8 mouse cellular contexts compared by ENCODE assay signal in genomic region chr16:96103036-96103435, GRCm38 (mm10). TPM values are rescaled to one million over a fixed set of nuclear protein-coding genes. Genes with fewer than 3 reads are reported as not detected.
DNase-seq lines count a peak whose midpoint lies in the region; ATAC-seq and TF ChIP-seq lines count a peak whose summit lies in the region.

No protein-coding gene starts in this region.

- TF ChIP-seq CTCF in liver, adult 2 months (IDR thresholded peaks at IDR 0.05; ENCODE audit: low read depth, low read length) = peak; percentile 40; the same call in 1 of the 2 replicates

- H3K27me3 ChIP-seq in forebrain, embryonic 14.5 days (replicated peaks; ENCODE audit: control insufficient read depth, insufficient read depth, low read length) = no peaks in the 10 kb centered on the region
- H3K27me3 ChIP-seq in forebrain, embryonic 15.5 days = no peaks in the 10 kb centered on the region
- H3K27me3 ChIP-seq in liver, adult 2 months (ENCODE audit: control insufficient read depth, insufficient read depth, low read length) = no peaks in the 10 kb centered on the region
- no peaks in the 10 kb centered on the region for H3K27me3 ChIP-seq in liver, embryonic 12.5 days (replicated peaks)

- H3K4me3 ChIP-seq in forebrain, embryonic 14.5 days (ENCODE audit: low read depth, low read length) = no peak overlapping the region
- H3K4me3 ChIP-seq in forebrain, embryonic 15.5 days = no peak overlapping the region
- H3K4me3 ChIP-seq in liver, adult 2 months (ENCODE audit: insufficient read depth, low read depth, low read length) = no peak overlapping the region
- H3K4me3 ChIP-seq in liver, embryonic 12.5 days = no peak overlapping the region

- ATAC-seq in forebrain, embryonic 14.5 days = no peak
- ATAC-seq in forebrain, embryonic 15.5 days (replicated peaks) = no peak
- no peak for ATAC-seq in liver, embryonic 12.5 days
- ATAC-seq in erythroid progenitor cell, adult 5-6 weeks (replicated peaks; ENCODE audit: low FRiP score, poor library complexity, severe bottlenecking) = no peak

- peak; percentile 35 for DNase-seq in forebrain, embryonic 14.5 days (ENCODE audit: low spot score)
- DNase-seq in liver, adult 2 months (ENCODE audit: extremely low read depth, low read depth, low spot score) = peak; percentile 52
- peak; percentile 89 for DNase-seq in R1 (ENCODE audit: low read depth, low spot score)
- peak; percentile 64 for DNase-seq in naive thymus-derived CD4-positive, alpha-beta T cell, adult 2 months (ENCODE audit: low read depth)
- no peak for DNase-seq in urinary bladder, postnatal 4 days (ENCODE audit: low spot score in 2 of 2)

- no peaks in the 10 kb centered on the region for H3K9me3 ChIP-seq in forebrain, embryonic 14.5 days (replicated peaks; ENCODE audit: control insufficient read depth, low read length)
- no peaks in the 10 kb centered on the region for H3K9me3 ChIP-seq in forebrain, embryonic 15.5 days
- H3K9me3 ChIP-seq in liver, embryonic 12.5 days (replicated peaks) = no peaks in the 10 kb centered on the region

- no peak for TF ChIP-seq POLR2A in liver, adult 2 months (IDR thresholded peaks at IDR 0.05; ENCODE audit: extremely low read depth, insufficient read depth, low read length)

- no peak overlapping the region for H3K9ac ChIP-seq in forebrain, embryonic 14.5 days (ENCODE audit: low read length)
- H3K9ac ChIP-seq in forebrain, embryonic 15.5 days (replicated peaks) = no peak overlapping the region
- no peak overlapping the region for H3K9ac ChIP-seq in liver, adult 2 months (ENCODE audit: low read depth, low read length)
- H3K9ac ChIP-seq in liver, embryonic 12.5 days = no peak overlapping the region

- H3K27ac ChIP-seq in forebrain, embryonic 14.5 days (ENCODE audit: low read depth, low read length) = no peak overlapping the region
- no peak overlapping the region for H3K27ac ChIP-seq in forebrain, embryonic 15.5 days (replicated peaks)
- H3K27ac ChIP-seq in liver, adult 2 months (replicated peaks; ENCODE audit: insufficient read depth, low read depth, low read length) = no peak overlapping the region
- no peak overlapping the region for H3K27ac ChIP-seq in liver, embryonic 12.5 days

- 37% methylated on average over 2 of the region's 2 CpGs for WGBS in forebrain, embryonic 14.5 days
- 43% methylated on average over 2 of the region's 2 CpGs for WGBS in forebrain, embryonic 15.5 days
- 42% methylated on average over 2 of the region's 2 CpGs for WGBS in liver, adult 2 months
- WGBS in liver, embryonic 12.5 days (ENCODE audit: insufficient replicate concordance) = 24% methylated on average over 2 of the region's 2 CpGs

- no peaks in the 10 kb centered on the region for H3K36me3 ChIP-seq in forebrain, embryonic 14.5 days (ENCODE audit: control insufficient read depth, insufficient read depth, low read length)
- H3K36me3 ChIP-seq in forebrain, embryonic 15.5 days = no peaks in the 10 kb centered on the region
- H3K36me3 ChIP-seq in liver, adult 2 months (ENCODE audit: control insufficient read depth, insufficient read depth, low read length) = no peaks in the 10 kb centered on the region
- H3K36me3 ChIP-seq in liver, embryonic 12.5 days = no peaks in the 10 kb centered on the region

- H3K79me2 ChIP-seq in liver, adult 2 months (ENCODE audit: control insufficient read depth, insufficient read depth, low read length) = no peaks in the 10 kb centered on the region

- H3K4me1 ChIP-seq in forebrain, embryonic 14.5 days (ENCODE audit: control insufficient read depth, insufficient read depth, low read length) = no peaks in the 10 kb centered on the region
- no peaks in the 10 kb centered on the region for H3K4me1 ChIP-seq in forebrain, embryonic 15.5 days
- no peaks in the 10 kb centered on the region for H3K4me1 ChIP-seq in liver, adult 2 months (ENCODE audit: control insufficient read depth, insufficient read depth, low read length)
- no peaks in the 10 kb centered on the region for H3K4me1 ChIP-seq in liver, embryonic 12.5 days

- H3K4me2 ChIP-seq in forebrain, embryonic 14.5 days (ENCODE audit: low read length) = no peak overlapping the region
- H3K4me2 ChIP-seq in forebrain, embryonic 15.5 days (replicated peaks) = no peak overlapping the region
- no peak overlapping the region for H3K4me2 ChIP-seq in liver, embryonic 12.5 days

RNA-seq across cellular contexts. Expression of gene Brwd1, which starts 20.7 kb away (rescaled TPM):
- polyA plus RNA-seq in forebrain, embryonic 14.5 days (2014; fragmentation: Nextera tagmentation; extraction: Ambion mirVana) = 270 and 272 TPM in 2 replicates
- polyA plus RNA-seq in forebrain, embryonic 15.5 days (2015; fragmentation: Nextera tagmentation; extraction: Ambion mirVana) = 211 and 228 TPM in 2 replicates
- 56.3 and 59.8 TPM in 2 replicates for total RNA-seq in liver, adult 2 months (2014; rRNA removed)
- polyA plus RNA-seq in liver, adult 2 months (2012; rRNA removed) = 9.9 and 12.3 TPM in 2 replicates
- 26.6 and 27.6 TPM in 2 replicates for polyA plus RNA-seq in liver, embryonic 12.5 days (2016; fragmentation: Nextera tagmentation; extraction: Ambion mirVana)
- 12.6 and 36.0 TPM in 2 replicates for total RNA-seq in erythroid progenitor cell, adult 5-6 weeks (2015; ENCODE audit: low replicate concordance)
- total RNA-seq in erythroid progenitor cell, adult 5-6 weeks (2017; ENCODE audit: low replicate concordance) = 16.9 and 19.0 TPM in 2 replicates

RNA-seq across cellular contexts. Expression of gene Hmgn1, which starts 24.5 kb away (rescaled TPM):
- polyA plus RNA-seq in forebrain, embryonic 14.5 days (2014; fragmentation: Nextera tagmentation; extraction: Ambion mirVana) = 520 and 536 TPM in 2 replicates
- 543 and 563 TPM in 2 replicates for polyA plus RNA-seq in forebrain, embryonic 15.5 days (2015; fragmentation: Nextera tagmentation; extraction: Ambion mirVana)
- 43.9 and 48.3 TPM in 2 replicates for total RNA-seq in liver, adult 2 months (2014; rRNA removed)
- 11.4 and 15.0 TPM in 2 replicates for polyA plus RNA-seq in liver, adult 2 months (2012; rRNA removed)
- 238 and 246 TPM in 2 replicates for polyA plus RNA-seq in liver, embryonic 12.5 days (2016; fragmentation: Nextera tagmentation; extraction: Ambion mirVana)
- total RNA-seq in erythroid progenitor cell, adult 5-6 weeks (2015; ENCODE audit: low replicate concordance) = 33.5 and 60.5 TPM in 2 replicates
- total RNA-seq in erythroid progenitor cell, adult 5-6 weeks (2017; ENCODE audit: low replicate concordance) = 9.1 and 16.9 TPM in 2 replicates

RNA-seq across cellular contexts. Expression of gene Wrb, which starts 42.2 kb away (rescaled TPM):
- 188 and 204 TPM in 2 replicates for polyA plus RNA-seq in forebrain, embryonic 14.5 days (2014; fragmentation: Nextera tagmentation; extraction: Ambion mirVana)
- 163 and 175 TPM in 2 replicates for polyA plus RNA-seq in forebrain, embryonic 15.5 days (2015; fragmentation: Nextera tagmentation; extraction: Ambion mirVana)
- 4.6 and 7.4 TPM in 2 replicates for total RNA-seq in liver, adult 2 months (2014; rRNA removed)
- polyA plus RNA-seq in liver, adult 2 months (2012; rRNA removed) = 14.0 and 17.5 TPM in 2 replicates
- polyA plus RNA-seq in liver, embryonic 12.5 days (2016; fragmentation: Nextera tagmentation; extraction: Ambion mirVana) = 26.0 and 30.9 TPM in 2 replicates
- 1.4 TPM in 1 of 2 replicates, not detected in the other for total RNA-seq in erythroid progenitor cell, adult 5-6 weeks (2015; ENCODE audit: low replicate concordance)
- total RNA-seq in erythroid progenitor cell, adult 5-6 weeks (2017; ENCODE audit: low replicate concordance) = 2.1 TPM in 1 of 2 replicates, not detected in the other

Comparison
In these comparisons a context has a peak if more than half of its experiments do, and no peak if none do; other contexts are left out.
1. RNA of gene Hmgn1, which starts 24.5 kb away (polyA plus RNA-seq): 543 to 563 TPM in forebrain, embryonic 15.5 days, 520 to 536 TPM in forebrain, embryonic 14.5 days and 238 to 246 TPM in liver, embryonic 12.5 days; 11.4 to 15.0 TPM in liver, adult 2 months; every median in the first group is over 10 times any median in the second.
2. DNase-seq: peak in forebrain, embryonic 14.5 days (single experiment), liver, adult 2 months (single experiment), R1 (single experiment) and naive thymus-derived CD4-positive, alpha-beta T cell, adult 2 months (single experiment); none in urinary bladder, postnatal 4 days (0 of 2).